Mouse (Mus musculus): ENCODE measurements around the gene Tusc2.

DNA sequence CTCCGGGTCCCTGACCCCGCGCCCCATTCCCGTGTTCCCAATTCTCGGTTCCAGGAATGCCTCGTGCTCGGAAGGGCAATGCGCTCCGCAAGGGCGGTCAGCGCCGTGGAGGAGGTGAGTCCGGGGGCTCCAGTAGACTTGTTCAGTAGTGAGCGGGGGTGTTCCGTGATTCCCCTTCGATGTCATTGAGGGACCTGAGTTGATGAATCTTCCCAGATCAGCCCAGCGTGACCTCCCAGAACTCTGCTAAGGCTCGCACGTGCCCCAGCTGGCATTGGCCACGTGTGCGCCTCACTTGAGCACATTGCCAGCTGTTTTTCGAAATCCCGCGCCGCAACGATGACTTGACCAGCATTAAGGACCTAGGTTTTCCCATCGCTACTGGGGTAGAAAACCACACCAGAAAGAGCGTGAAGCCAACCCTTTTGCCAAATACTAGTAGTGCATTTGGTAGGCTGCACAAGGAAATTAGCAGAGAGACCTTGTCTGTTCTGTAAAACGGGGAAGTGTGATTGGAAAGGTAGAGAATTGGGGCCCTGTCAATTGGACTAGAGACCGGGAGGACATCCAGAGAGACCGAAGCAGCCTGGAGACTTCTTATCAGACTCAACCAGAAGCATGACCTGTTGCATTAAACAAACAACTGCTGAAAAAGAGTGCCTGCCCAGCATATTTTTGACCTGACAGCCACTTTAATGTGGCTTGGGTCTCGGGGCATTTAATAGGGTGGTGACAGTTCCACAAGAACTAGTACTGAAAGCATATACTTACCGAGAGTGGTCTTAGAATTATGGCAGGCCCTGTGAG is 25.0 kb downstream of the Tusc2 start:
- TF ChIP-seq CTCF (IDR thresholded peaks at IDR 0.05; ENCODE audit: borderline replicate concordance, insufficient read depth, low read depth, low read length), result no peak
- TF ChIP-seq POLR2A (IDR thresholded peaks at IDR 0.05; ENCODE audit: borderline replicate concordance, insufficient read depth, low read length), result no peak; the same call in 1 of the 2 replicates

Data from cerebellum, adult 2 months (tissue).